Mouse (Mus musculus) midbrain, embryonic 11.5 days (tissue): ENCODE results near the gene Klk10. TPM values are rescaled to one million over a fixed set of nuclear protein-coding genes. Genes with fewer than 3 reads are reported as not detected.

ENCODE experiments used
- ATAC-seq: fragments of 200-750 bp; cut with Nextera tagmentation; 2 replicates; pipeline ENCODE4 v1.8.0; 2017; ENCODE audit warnings: moderate TSS enrichment, moderate library complexity; ENCODE audit not compliant: low FRiP score
- DNase-seq: peaks from one replicate; pipeline ENCODE4 v3.0.0; 2015; ENCODE audit warnings: low spot score; ENCODE audit errors: missing footprints
- H3K27ac ChIP-seq: fragments of 300-500 bp; sonication (generic); 2 replicates; pipeline ENCODE4 v1.5.1; 2014; ENCODE audit warnings: low read depth, low read length
- H3K27me3 ChIP-seq: fragments of 300-500 bp; sonication (generic); 2 replicates; pipeline ENCODE4 v1.6.1; 2014; ENCODE audit warnings: mild to moderate bottlenecking, low read length, moderate library complexity, mixed read lengths; ENCODE audit not compliant: control insufficient read depth, insufficient read depth
- H3K36me3 ChIP-seq: fragments of 300-500 bp; sonication (generic); 2 replicates; pipeline ENCODE4 v1.6.1; 2014; ENCODE audit warnings: mild to moderate bottlenecking, low read length, moderate library complexity, mixed read lengths; ENCODE audit not compliant: control insufficient read depth, insufficient read depth
- H3K4me1 ChIP-seq: fragments of 300-500 bp; sonication (generic); 2 replicates; pipeline ENCODE4 v1.6.1; 2014; ENCODE audit warnings: low read length; ENCODE audit not compliant: control insufficient read depth, insufficient read depth
- H3K4me2 ChIP-seq: fragments of 300-500 bp; sonication (generic); 2 replicates; pipeline ENCODE4 v1.6.1; 2014; ENCODE audit warnings: mild to moderate bottlenecking, moderate library complexity
- H3K4me3 ChIP-seq: fragments of 300-500 bp; sonication (generic); 2 replicates; pipeline ENCODE4 v1.5.1; 2014; ENCODE audit warnings: low read depth, low read length
- H3K9ac ChIP-seq: fragments of 300-500 bp; sonication (generic); 2 replicates; pipeline ENCODE4 v1.6.1; 2014; ENCODE audit warnings: low read length
- H3K9me3 ChIP-seq: fragments of 300-500 bp; sonication (generic); 2 replicates; pipeline ENCODE4 v1.6.1; 2016; ENCODE audit warnings: low read length; ENCODE audit not compliant: control insufficient read depth
- whole genome bisulfite sequencing: fragments of 180-500 bp; shearing (Covaris S2); extraction: QIAGEN DNeasy Blood & Tissue Kit; methylation state at CpG from one replicate; pipeline ENCODE4 v1.1.7; 2014; 5-methylcytosine and 5-hydroxymethylcytosine counted together
- polyA plus RNA-seq: library from polyadenylated mRNA; unstranded; fragments of >200 nt; fragmentation: Nextera tagmentation; extraction: Ambion mirVana; gene quantifications from 2 replicates; pipeline ENCODE4 v1.2.1, GENCODE M21; 2014

Gene Klk10
- polyA plus RNA-seq, 1 experiment from 2014 or later = 0.29 TPM

- ATAC-seq = no peak
- H3K27ac ChIP-seq = no peak within 1 kb of the TSS
- no peaks in the 10 kb centered on the region for H3K27me3 ChIP-seq
- no peak for DNase-seq
- no peaks in the 10 kb centered on the region for H3K36me3 ChIP-seq
- no peak within 1 kb of the TSS for H3K4me3 ChIP-seq
- no peak within 1 kb of the TSS for H3K4me2 ChIP-seq
- H3K9me3 ChIP-seq = no peaks in the 10 kb centered on the region
- WGBS = 88% methylated on average over 5 of the region's 5 CpGs
- H3K4me1 ChIP-seq = peaks cover 6% of the 10 kb centered on the region
- H3K9ac ChIP-seq = no peak within 1 kb of the TSS; the same call in 1 of the 2 replicates
Measured at GRCm38 (mm10) chr7:43774364-43774763, 6.5 kb upstream of the Klk10 start, which contains the start of gene Klk11. Gene Klk11, plus strand, starts transcription at chr7:43774604.

GRCm38 (mm10) chr7:43774802-43775201 is 6.0 kb upstream of the Klk10 start:
- no peaks in the 10 kb centered on the region for H3K27me3 ChIP-seq
- no peak overlapping the region for H3K4me2 ChIP-seq
- H3K9me3 ChIP-seq = no peaks in the 10 kb centered on the region
- WGBS = 43% methylated on average over 6 of the region's 6 CpGs
- no peak overlapping the region for H3K27ac ChIP-seq
- H3K4me1 ChIP-seq = peaks cover 6% of the 10 kb centered on the region
- DNase-seq (no peak), ATAC-seq (peak; percentile 51)
- no peak overlapping the region; the same call in 1 of the 2 replicates for H3K9ac ChIP-seq
- no peak overlapping the region for H3K4me3 ChIP-seq
- H3K36me3 ChIP-seq = no peaks in the 10 kb centered on the region

GRCm38 (mm10) chr7:43775311-43776057 is 5.4 kb upstream of the Klk10 start:
- 38% methylated on average over 7 of the region's 7 CpGs for WGBS
- ATAC-seq = 0 out of 2 replicates have a peak, but pooled peaks have one; percentile 33

GRCm38 (mm10) chr7:43776506-43776905 is 4.3 kb upstream of the Klk10 start:
- ATAC-seq (no peak), DNase-seq (no peak)
- 93% methylated on average over 5 of the region's 5 CpGs for WGBS
- Histone ChIP-seq H3K4me1 (peaks cover 6% of the 10 kb centered on the region), H3K36me3 (no peaks in the 10 kb centered on the region), H3K9me3 (no peaks in the 10 kb centered on the region), H3K27ac (no peak overlapping the region), H3K9ac (no peak overlapping the region), H3K4me3 (no peak overlapping the region), H3K4me2 (no peak overlapping the region), H3K27me3 (no peaks in the 10 kb centered on the region)

More at GRCm38 (mm10) chr7:43775311-43776057, 5.4 kb upstream of the Klk10 start:
- H3K36me3 ChIP-seq = no peaks in the 10 kb centered on the region
- no peak for DNase-seq
- H3K4me1 ChIP-seq = peaks cover 6% of the 10 kb centered on the region
- H3K4me2 ChIP-seq = no peak overlapping the region
- no peak overlapping the region; the same call in 1 of the 2 replicates for H3K9ac ChIP-seq
- H3K9me3 ChIP-seq = no peaks in the 10 kb centered on the region
- H3K27ac ChIP-seq = no peak overlapping the region
- H3K4me3 ChIP-seq = no peak overlapping the region
- H3K27me3 ChIP-seq = no peaks in the 10 kb centered on the region

- 85% methylated on average over 12 of the region's 12 CpGs for WGBS
Measured at GRCm38 (mm10) chr7:43777423-43777822, 3.4 kb upstream of the Klk10 start.

GRCm38 (mm10) chr7:43778176-43778970 is 2.5 kb upstream of the Klk10 start:
- WGBS = 89% methylated on average over 10 of the region's 10 CpGs
- H3K27ac ChIP-seq = no peak overlapping the region
- peaks cover 6% of the 10 kb centered on the region for H3K4me1 ChIP-seq
- H3K4me2 ChIP-seq = no peak overlapping the region
- H3K4me3 ChIP-seq = no peak overlapping the region
- no peak for ATAC-seq
- no peaks in the 10 kb centered on the region for H3K27me3 ChIP-seq
- no peak for DNase-seq
- no peaks in the 10 kb centered on the region for H3K36me3 ChIP-seq
- no peak overlapping the region for H3K9ac ChIP-seq
- no peaks in the 10 kb centered on the region for H3K9me3 ChIP-seq

More at GRCm38 (mm10) chr7:43777423-43777822, 3.4 kb upstream of the Klk10 start:
- no peaks in the 10 kb centered on the region for H3K9me3 ChIP-seq
- H3K27ac ChIP-seq = no peak overlapping the region
- ATAC-seq (no peak), DNase-seq (no peak)
- H3K4me1 ChIP-seq = peaks cover 6% of the 10 kb centered on the region
- H3K9ac ChIP-seq = no peak overlapping the region
- H3K36me3 ChIP-seq = no peaks in the 10 kb centered on the region
- H3K4me3 ChIP-seq = no peak overlapping the region
- H3K27me3 ChIP-seq = no peaks in the 10 kb centered on the region
- H3K4me2 ChIP-seq = no peak overlapping the region

- Histone ChIP-seq H3K9ac (no peak overlapping the region), H3K36me3 (no peaks in the 10 kb centered on the region), H3K4me1 (peaks cover 2% of the 10 kb centered on the region; the same call in 1 of the 2 replicates), H3K9me3 (no peaks in the 10 kb centered on the region), H3K4me2 (no peak overlapping the region), H3K27me3 (no peaks in the 10 kb centered on the region), H3K27ac (no peak overlapping the region), H3K4me3 (no peak overlapping the region)
- ATAC-seq = no peak
- WGBS = 74% methylated on average over 6 of the region's 6 CpGs
- DNase-seq = no peak
Measured at GRCm38 (mm10) chr7:43780241-43780640, 594 bp upstream of the Klk10 start.

- no peak overlapping the region for H3K9ac ChIP-seq
- H3K4me2 ChIP-seq = no peak overlapping the region
- H3K4me1 ChIP-seq = no peaks in the 10 kb centered on the region; the same call in 1 of the 2 replicates
- ATAC-seq (no peak), DNase-seq (no peak)
- 93% methylated on average over 11 of the region's 11 CpGs for WGBS
- H3K9me3 ChIP-seq = no peaks in the 10 kb centered on the region
- H3K27ac ChIP-seq = no peak overlapping the region
- no peaks in the 10 kb centered on the region for H3K36me3 ChIP-seq
- H3K4me3 ChIP-seq = no peak overlapping the region
- H3K27me3 ChIP-seq = no peaks in the 10 kb centered on the region
Measured at GRCm38 (mm10) chr7:43781541-43781940, 706 bp downstream of the Klk10 start.
